Mouse (Mus musculus) layer of hippocampus, adult 2 months (tissue): ENCODE data around the gene Slc35b3. TPM values are rescaled to one million over a fixed set of nuclear protein-coding genes. Genes with fewer than 3 reads are reported as not detected.

Experiments
- DNase-seq, 2 experiments: peaks; one replicate each; pipeline ENCODE4 v3.0.0; 2022; ENCODE audit warnings: low spot score in 2 of 2
- H3K27ac ChIP-seq: fragments of 200-600 bp; 2 replicates; pipeline ENCODE4 v1.8.1; 2022
- H3K4me3 ChIP-seq: fragments of 200-600 bp; 2 replicates; pipeline ENCODE4 v1.8.1; 2022; ENCODE audit warnings: mild to moderate bottlenecking
- CTCF ChIP-seq: fragments of 200-600 bp; conservative IDR thresholded peaks from 2 replicates; pipeline ENCODE4 v1.8.1; 2022; ENCODE audit warnings: antibody characterized with exemption, mild to moderate bottlenecking, moderate library complexity
- total RNA-seq, 2 experiments: library from RNA; stranded (reverse); gene quantifications; 2 replicates each; pipeline ENCODE4 v1.2.3; 2021

Gene Slc35b3
- total RNA-seq, 2 experiments from 2014 or later, result 16.8 to 17.9 TPM

DNA sequence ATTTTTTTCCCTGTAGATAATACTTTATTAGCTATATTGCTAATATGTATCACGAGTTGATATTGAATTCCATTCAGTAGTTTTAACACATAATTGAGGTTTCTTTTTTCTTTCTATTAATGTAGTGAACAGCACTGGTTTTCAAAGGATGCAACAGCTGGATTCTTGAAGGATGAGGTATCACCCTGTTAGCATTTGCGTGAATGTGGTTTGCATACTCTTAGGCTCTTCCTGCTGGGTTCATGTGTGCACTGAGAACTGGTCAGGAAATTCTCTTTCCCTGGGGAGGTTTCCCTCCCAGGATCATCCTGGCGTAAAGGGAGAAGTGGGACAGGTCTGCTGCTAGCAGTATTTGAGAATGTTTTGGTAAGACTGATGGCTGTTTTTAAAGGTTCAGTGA is 38.0 kb downstream of the Slc35b3 start:
- no peak overlapping the region for H3K4me3 ChIP-seq
- DNase-seq, result no peak
- no peak for TF ChIP-seq CTCF
- H3K27ac ChIP-seq, result no peak overlapping the region

DNA sequence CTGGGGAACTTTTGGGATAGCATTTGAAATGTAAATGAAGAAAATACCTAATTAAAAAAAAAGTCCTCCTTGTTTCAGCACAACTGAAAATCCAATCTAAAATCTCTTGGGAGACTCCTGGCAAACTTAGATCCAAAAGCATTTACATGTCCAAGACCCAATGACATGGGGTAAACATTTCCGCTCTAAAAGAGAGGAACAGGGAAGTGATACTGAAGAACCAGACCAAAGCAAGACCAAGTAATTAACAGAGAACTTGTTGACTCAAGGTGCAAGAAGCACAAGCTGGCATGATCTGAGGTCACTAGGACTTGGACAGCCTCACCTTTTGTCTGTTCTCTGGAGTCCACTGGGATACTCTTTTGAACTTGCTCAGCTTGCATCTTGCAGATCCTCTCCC is 39.4 kb downstream of the Slc35b3 start:
- no peak overlapping the region for H3K4me3 ChIP-seq
- no peak overlapping the region for H3K27ac ChIP-seq
- no peak for DNase-seq
- TF ChIP-seq CTCF, result no peak

DNA sequence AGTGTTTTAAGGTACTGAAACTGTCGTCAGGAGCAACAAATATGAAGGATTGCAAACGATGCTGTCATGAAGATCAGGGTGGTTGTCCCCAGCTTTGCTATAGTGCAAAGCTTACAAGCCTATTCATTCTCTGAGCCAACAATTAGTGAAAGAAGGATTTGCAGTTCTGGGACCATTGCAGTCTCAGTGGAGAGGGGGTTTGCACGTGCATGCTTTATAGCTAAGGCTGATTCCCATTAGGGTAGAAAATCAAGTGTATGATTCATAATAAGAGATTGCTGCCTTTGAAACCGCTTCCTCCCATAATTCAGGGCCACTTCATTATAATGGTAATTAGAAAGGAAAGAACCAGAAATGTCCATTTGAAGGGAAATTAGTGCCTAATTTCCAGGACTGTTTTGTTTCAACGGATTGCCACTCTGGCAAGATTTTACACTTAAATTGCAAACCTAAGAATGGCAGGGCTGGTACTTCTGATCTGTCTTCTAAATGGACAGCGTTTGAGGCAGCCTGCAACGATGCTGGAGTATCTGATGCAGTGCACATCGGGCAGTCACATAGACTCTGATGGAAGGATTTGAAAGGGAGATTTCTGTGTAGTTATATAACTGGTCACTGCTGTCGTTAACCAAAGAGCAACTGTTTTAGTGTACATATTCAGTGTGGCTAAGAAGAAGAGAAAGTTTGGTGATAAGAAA is 42.3 kb downstream of the Slc35b3 start:
- H3K27ac ChIP-seq, result no peak overlapping the region
- no peak for TF ChIP-seq CTCF
- H3K4me3 ChIP-seq, result no peak overlapping the region
- DNase-seq, result no peak

DNA sequence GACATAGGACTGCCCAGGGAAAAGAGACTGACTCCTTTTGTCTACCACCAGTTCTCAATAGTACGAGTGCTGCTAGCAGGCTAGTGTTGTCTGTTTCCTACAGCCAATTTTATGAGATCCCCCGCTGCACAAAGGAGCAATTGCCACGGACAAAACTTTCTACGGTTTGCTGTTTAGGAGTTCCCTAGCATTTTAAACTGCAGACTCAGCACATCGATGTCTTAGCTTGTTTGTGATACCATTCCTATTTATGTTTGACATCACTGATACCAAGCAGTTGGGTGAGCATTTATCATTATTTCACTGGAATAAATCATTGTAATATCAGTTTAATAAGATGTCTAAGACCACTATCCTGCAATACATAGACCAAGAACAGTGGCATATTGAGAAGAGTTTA is 43.1 kb downstream of the Slc35b3 start:
- no peak for DNase-seq
- H3K4me3 ChIP-seq, result no peak overlapping the region
- no peak for TF ChIP-seq CTCF
- no peak overlapping the region for H3K27ac ChIP-seq

DNA sequence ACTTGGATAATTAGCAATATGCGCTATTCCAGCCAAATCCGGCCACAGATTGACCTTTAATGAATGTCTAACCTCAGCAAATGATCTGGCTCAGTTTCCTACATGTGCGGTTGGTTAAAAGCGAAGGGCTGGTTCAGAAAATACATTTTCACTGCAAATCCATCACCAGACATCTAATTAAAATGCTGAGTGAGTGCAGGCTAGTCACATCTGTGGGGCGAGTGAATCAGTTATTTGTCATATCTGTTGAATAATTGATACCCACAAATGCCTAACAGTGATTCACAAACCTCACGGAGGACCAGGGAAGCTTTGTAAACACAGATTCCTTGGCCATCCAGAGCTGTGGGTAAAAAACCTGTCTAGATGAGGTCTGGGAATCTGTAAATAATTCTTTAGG is 45.9 kb downstream of the Slc35b3 start:
- no peak for DNase-seq
- Histone ChIP-seq H3K4me3 (no peak overlapping the region), H3K27ac (no peak overlapping the region)
- TF ChIP-seq CTCF, result no peak

DNA sequence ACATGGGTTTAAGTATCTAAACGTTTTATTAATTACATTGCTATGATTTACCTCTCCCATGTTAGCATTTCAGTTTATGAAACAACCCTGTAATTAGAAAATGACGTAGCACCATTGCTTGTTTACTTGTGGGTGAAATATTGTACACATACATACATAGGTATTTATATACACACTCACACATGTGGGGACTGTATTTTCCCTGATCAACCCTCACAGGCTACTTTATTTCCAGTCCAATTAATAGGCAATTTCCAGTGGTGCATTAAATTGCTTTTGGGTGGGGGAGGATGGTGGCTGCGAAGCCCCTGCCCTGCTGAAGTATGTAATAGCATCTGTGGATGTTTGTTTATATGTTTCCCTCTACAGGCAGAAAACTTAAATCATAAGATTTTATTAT is 68.3 kb downstream of the Slc35b3 start:
- no peak for DNase-seq
- Histone ChIP-seq H3K4me3 (no peak overlapping the region), H3K27ac (no peak overlapping the region)
- no peak for TF ChIP-seq CTCF
